Mouse (Mus musculus) megakaryocyte, embryonic 14.5 days (primary cell): ENCODE measurements around the gene Prdm11.

ENCODE experiments used
- FLI1 ChIP-seq: IDR thresholded peaks from 2 replicates; pipeline ENCODE4 v1.6.1; 2012; ENCODE audit warnings: low read length, inconsistent platforms, mixed read lengths
- GATA1 ChIP-seq: IDR thresholded peaks from 3 replicates; pipeline ENCODE4 v1.6.1; 2012; ENCODE audit warnings: mixed read lengths, low read length, inconsistent platforms, borderline replicate concordance

- TF ChIP-seq GATA1 (no peak), FLI1 (no peak)
These were observed 17.4 kb upstream of the Prdm11 start for GRCm38 (mm10) chr2:93063347-93063746.
